Mouse (Mus musculus) cortical plate, adult 2 months (tissue): ENCODE data around the gene Ifna13.

ENCODE experiments used
- CTCF ChIP-seq: fragments of 200-500 bp; IDR thresholded peaks from 2 replicates; pipeline ENCODE4 v1.5.1; 2011; ENCODE audit warnings: mild to moderate bottlenecking, control low read depth, low read length; ENCODE audit not compliant: insufficient read depth; ENCODE audit errors: extremely low read depth
- POLR2A ChIP-seq: fragments of 200-500 bp; IDR thresholded peaks from 2 replicates; pipeline ENCODE4 v1.6.1; 2011; ENCODE audit warnings: mild to moderate bottlenecking, low read length, control low read depth; ENCODE audit not compliant: insufficient read depth; ENCODE audit errors: extremely low read depth

DNA sequence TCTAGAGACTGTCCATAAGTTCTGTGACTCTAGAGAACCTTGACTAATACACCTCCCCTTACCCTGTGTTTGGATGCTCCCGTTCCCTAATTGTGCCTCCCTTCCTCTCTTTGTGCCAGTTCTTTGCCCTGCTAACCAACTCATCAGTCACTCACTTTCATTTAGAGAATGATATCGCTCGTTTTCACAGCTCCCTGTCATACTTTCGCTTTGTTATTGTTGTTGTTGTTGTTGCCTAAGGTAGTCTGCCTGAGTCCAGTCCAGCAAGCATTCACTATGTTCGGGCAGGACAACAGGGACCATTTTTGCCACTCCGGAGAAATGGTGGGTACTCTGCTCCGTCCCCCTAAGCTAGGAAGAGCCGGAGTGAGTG is 3.6 kb downstream of the Ifna13 start:
- TF ChIP-seq POLR2A: no peak
- no peak for TF ChIP-seq CTCF
